In the genomic region with DNA sequence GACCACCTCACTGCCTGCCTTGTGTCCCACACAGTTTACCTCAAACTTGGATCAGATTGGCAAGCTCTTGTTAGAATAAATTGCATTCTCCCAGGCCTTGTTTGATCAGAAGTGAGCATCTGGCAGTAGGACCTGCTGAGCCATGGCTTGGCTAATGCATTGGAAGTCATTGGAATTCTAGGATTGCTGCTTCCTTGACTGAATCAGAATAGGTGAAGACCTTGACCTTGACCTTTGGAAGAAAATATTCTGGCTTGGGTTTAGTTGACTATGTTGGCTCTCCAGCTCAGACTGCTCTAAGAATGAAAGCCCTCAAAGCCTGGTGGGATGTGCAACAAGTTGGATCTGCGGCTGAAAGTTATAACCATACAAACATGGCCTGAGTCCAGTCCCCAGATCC, we compare ENCODE assay signal across 27 mouse cellular contexts. TPM values are rescaled to one million over a fixed set of nuclear protein-coding genes. Genes with fewer than 3 reads are reported as not detected.
DNase-seq lines count a peak whose midpoint lies in the region; ATAC-seq and TF ChIP-seq lines count a peak whose summit lies in the region.
"Had no signal": no experiment of that assay in that cellular context is flagged by ENCODE, and none has a peak within 500 bp of the region (broad histone marks: within the 10 kb centered on the region; RNA-seq: fewer than 3 reads in every experiment).

No protein-coding gene starts in this region.

- no peak for TF ChIP-seq POLR2A in kidney, adult 2 months (IDR thresholded peaks at IDR 0.05; ENCODE audit: low read depth, low read length)

- no peaks in the 10 kb centered on the region for H3K27me3 ChIP-seq in kidney, adult 2 months (replicated peaks; ENCODE audit: control insufficient read depth, insufficient read depth, low read length)
- no peaks in the 10 kb centered on the region for H3K27me3 ChIP-seq in forebrain, embryonic 13.5 days
- H3K27me3 ChIP-seq: CH12.LX; embryonic facial prominence, embryonic 13.5 days; embryonic facial prominence, embryonic 15.5 days; forebrain, embryonic 12.5 days; forebrain, embryonic 15.5 days had no signal

- H3K4me1 ChIP-seq in kidney, adult 2 months (ENCODE audit: control insufficient read depth, insufficient read depth, low read length), result no peaks in the 10 kb centered on the region
- peaks cover 7% of the 10 kb centered on the region; the same call in 1 of the 2 replicates for H3K4me1 ChIP-seq in forebrain, embryonic 13.5 days
- H3K4me1 ChIP-seq: embryonic facial prominence, embryonic 13.5 days; embryonic facial prominence, embryonic 15.5 days; forebrain, embryonic 12.5 days; forebrain, embryonic 15.5 days had no signal

- no peak overlapping the region for H3K4me2 ChIP-seq in forebrain, embryonic 13.5 days
- H3K4me2 ChIP-seq: embryonic facial prominence, embryonic 13.5 days; embryonic facial prominence, embryonic 15.5 days; forebrain, embryonic 12.5 days; forebrain, embryonic 15.5 days had no signal

- no peak overlapping the region for H3K9ac ChIP-seq in forebrain, embryonic 13.5 days
- H3K9ac ChIP-seq: embryonic facial prominence, embryonic 13.5 days; embryonic facial prominence, embryonic 15.5 days; forebrain, embryonic 12.5 days; forebrain, embryonic 15.5 days; forebrain, postnatal 0 days had no signal

- peak; percentile 56 for DNase-seq in adrenal gland, adult 2 months
- DNase-seq in adrenal gland, postnatal 36 days, result no peak
- peak; percentile 21 for DNase-seq in kidney, adult 2 months
- DNase-seq in kidney, adult 8-10 months, result no peak
- DNase-seq in ES-CJ7 (ENCODE audit: low read depth, low spot score) (peak; percentile 49), ZHBTc4 (ENCODE audit: low read depth, low spot score) (peak; percentile 67)
- DNase-seq in urinary bladder, adult 2 months (ENCODE audit: low spot score), result no peak
- DNase-seq: adrenal gland, adult 8-10 months; adrenal gland, postnatal 25 days; B cell, adult 2 months; cerebellum, adult 11-12 months; cerebellum, adult 9-11 months; cerebellum, postnatal 14 days; cerebellum, postnatal 36 days; embryo, embryonic 11 days; forebrain, postnatal 0 days had no signal

- WGBS in kidney, adult 2 months, result 92% methylated on average over 1 of the region's 1 CpGs
- WGBS in forebrain, embryonic 13.5 days, result 89% methylated on average over 1 of the region's 1 CpGs

- no peak for ATAC-seq in forebrain, embryonic 13.5 days
- ATAC-seq: CD4-positive, CD25-positive, alpha-beta regulatory T cell, adult 4 months; forebrain, embryonic 15.5 days; forebrain, postnatal 0 days had no signal

- no peak for TF ChIP-seq CTCF in kidney, adult 2 months (conservative IDR thresholded peaks at IDR 0.05; ENCODE audit: insufficient read depth, insufficient read length, low read depth, low read length)

- no peak overlapping the region for H3K27ac ChIP-seq in kidney, adult 2 months (ENCODE audit: insufficient read depth, low read depth, low read length)
- no peak overlapping the region for H3K27ac ChIP-seq in forebrain, embryonic 13.5 days
- H3K27ac ChIP-seq: embryonic facial prominence, embryonic 13.5 days; embryonic facial prominence, embryonic 15.5 days; forebrain, embryonic 10.5 days; forebrain, embryonic 12.5 days; forebrain, embryonic 15.5 days had no signal

- H3K9me3 ChIP-seq in forebrain, embryonic 13.5 days (replicated peaks), result no peaks in the 10 kb centered on the region
- H3K9me3 ChIP-seq: embryonic facial prominence, embryonic 13.5 days; embryonic facial prominence, embryonic 15.5 days; forebrain, embryonic 10.5 days; forebrain, embryonic 12.5 days; forebrain, embryonic 15.5 days had no signal

- H3K36me3 ChIP-seq in kidney, adult 2 months (ENCODE audit: control insufficient read depth, insufficient read depth, low read length), result peaks cover 14% of the 10 kb centered on the region
- H3K36me3 ChIP-seq in forebrain, embryonic 13.5 days (ENCODE audit: poor library complexity, severe bottlenecking), result peaks cover 83% of the 10 kb centered on the region

- no peak overlapping the region for H3K4me3 ChIP-seq in kidney, adult 2 months (ENCODE audit: insufficient read depth, low read depth, low read length)
- H3K4me3 ChIP-seq in forebrain, embryonic 13.5 days, result no peak overlapping the region
- H3K4me3 ChIP-seq: embryonic facial prominence, embryonic 13.5 days; embryonic facial prominence, embryonic 15.5 days; erythroblast, embryonic 14.5 days; forebrain, embryonic 10.5 days; forebrain, embryonic 12.5 days; forebrain, embryonic 15.5 days had no signal

RNA-seq across cellular contexts. Expression of gene Ppm1m, which starts 8.2 kb away (rescaled TPM):
- total RNA-seq in adrenal gland, adult 2 months (2021), result 100 to 1,000 TPM in 1 of 2 experiments, 10 to 100 TPM in 1; 84.6 to 135 TPM
- polyA plus RNA-seq in adrenal gland, adult 2 months (2012; rRNA removed), result 216 and 273 TPM in 2 replicates
- 100 to 1,000 TPM in 1 of 2 experiments, 10 to 100 TPM in 1; 90.8 to 117 TPM for total RNA-seq in adrenal gland, postnatal 36 days (2021)
- 28.5 and 32.6 TPM in 2 replicates for polyA plus RNA-seq in kidney, adult 2 months (2012; rRNA removed)
- 19.5 and 20.1 TPM in 2 replicates for polyA plus RNA-seq in forebrain, embryonic 13.5 days (2015; fragmentation: Nextera tagmentation; extraction: Ambion mirVana)
- 40.2 and 47.0 TPM in 2 replicates for polyA plus RNA-seq in urinary bladder, adult 2 months (2012; rRNA removed)

RNA-seq across cellular contexts. Expression of gene Twf2, which starts 11.6 kb away (rescaled TPM):
- total RNA-seq in adrenal gland, adult 2 months (2021), result 100 to 1,000 TPM in 1 of 2 experiments, 10 to 100 TPM in 1; 75.8 to 128 TPM
- 121 and 125 TPM in 2 replicates for polyA plus RNA-seq in adrenal gland, adult 2 months (2012; rRNA removed)
- total RNA-seq in adrenal gland, postnatal 36 days (2021), result 100 to 1,000 TPM in 1 of 2 experiments, 10 to 100 TPM in 1; 64.8 to 117 TPM
- 24.4 and 29.7 TPM in 2 replicates for polyA plus RNA-seq in kidney, adult 2 months (2012; rRNA removed)
- polyA plus RNA-seq in forebrain, embryonic 13.5 days (2015; fragmentation: Nextera tagmentation; extraction: Ambion mirVana), result 48.0 and 51.7 TPM in 2 replicates
- polyA plus RNA-seq in urinary bladder, adult 2 months (2012; rRNA removed), result 33.1 and 35.7 TPM in 2 replicates

RNA-seq across cellular contexts. Expression of gene Wdr82, which starts 20.6 kb away (rescaled TPM):
- total RNA-seq in adrenal gland, adult 2 months (2021), result 10 to 100 TPM; 66.8 to 75.8 TPM
- polyA plus RNA-seq in adrenal gland, adult 2 months (2012; rRNA removed), result 50.5 and 67.4 TPM in 2 replicates
- total RNA-seq in adrenal gland, postnatal 36 days (2021), result 10 to 100 TPM; 74.4 to 81.3 TPM
- 37.6 and 38.9 TPM in 2 replicates for polyA plus RNA-seq in kidney, adult 2 months (2012; rRNA removed)
- 33.8 and 40.1 TPM in 2 replicates for polyA plus RNA-seq in forebrain, embryonic 13.5 days (2015; fragmentation: Nextera tagmentation; extraction: Ambion mirVana)
- 67.9 and 72.1 TPM in 2 replicates for polyA plus RNA-seq in urinary bladder, adult 2 months (2012; rRNA removed)

RNA-seq across cellular contexts. Expression of gene Tlr9, which starts 31.0 kb away (rescaled TPM):
- 1 to 10 TPM in 1 of 2 experiments, under 1 TPM in 1; 0.84 to 1.4 TPM for total RNA-seq in adrenal gland, adult 2 months (2021)
- polyA plus RNA-seq in adrenal gland, adult 2 months (2012; rRNA removed), result 2.5 and 2.7 TPM in 2 replicates
- under 1 TPM; 0.89 TPM for total RNA-seq in adrenal gland, postnatal 36 days (2021)
- polyA plus RNA-seq in kidney, adult 2 months (2012; rRNA removed), result 2.0 and 4.2 TPM in 2 replicates
- not detected in 2 replicates for polyA plus RNA-seq in forebrain, embryonic 13.5 days (2015; fragmentation: Nextera tagmentation; extraction: Ambion mirVana)
- 1.8 and 2.5 TPM in 2 replicates for polyA plus RNA-seq in urinary bladder, adult 2 months (2012; rRNA removed)
- total RNA-seq: MEL had no signal
- polyA plus RNA-seq: CD4-positive, CD25-positive, alpha-beta regulatory T cell, adult 4 months; embryonic facial prominence, embryonic 11.5 days; embryonic facial prominence, embryonic 13.5 days; forebrain, embryonic 10.5 days; forebrain, embryonic 12.5 days; forebrain, embryonic 15.5 days had no signal

RNA-seq across cellular contexts. Expression of gene Glyctk, which starts 33.4 kb away (rescaled TPM):
- 1 to 10 TPM; 2.5 to 3.3 TPM for total RNA-seq in adrenal gland, adult 2 months (2021)
- 2.5 and 3.2 TPM in 2 replicates for polyA plus RNA-seq in adrenal gland, adult 2 months (2012; rRNA removed)
- 1 to 10 TPM; 2.3 to 2.4 TPM for total RNA-seq in adrenal gland, postnatal 36 days (2021)
- polyA plus RNA-seq in kidney, adult 2 months (2012; rRNA removed), result 168 and 212 TPM in 2 replicates
- polyA plus RNA-seq in forebrain, embryonic 13.5 days (2015; fragmentation: Nextera tagmentation; extraction: Ambion mirVana), result 6.4 and 7.9 TPM in 2 replicates
- polyA plus RNA-seq in urinary bladder, adult 2 months (2012; rRNA removed), result 1.1 and 1.5 TPM in 2 replicates

Comparison
In these comparisons a context has a peak if more than half of its experiments do, and no peak if none do; other contexts are left out.
1. DNase-seq: peak in adrenal gland, adult 2 months (single experiment), kidney, adult 2 months (single experiment), ES-CJ7 (single experiment) and ZHBTc4 (single experiment); none in adrenal gland, postnatal 36 days (0 of 2), kidney, adult 8-10 months (0 of 2) and urinary bladder, adult 2 months (single experiment).